Mouse (Mus musculus) thymus, postnatal 0 days (tissue): Measurements from ENCODE around the gene Cpped1. TPM values are rescaled to one million over a fixed set of nuclear protein-coding genes. Genes with fewer than 3 reads are reported as not detected.

Experiments
- DNase-seq: peaks from one replicate; pipeline ENCODE4 v3.0.0-alpha.2; 2015; ENCODE audit warnings: low spot score
- polyA plus RNA-seq: library from polyadenylated mRNA; unstranded; fragments of >200 nt; fragmentation: Nextera tagmentation; extraction: Ambion mirVana; gene quantifications from 2 replicates; pipeline ENCODE4 v1.2.1, GENCODE M21; 2015

The Cpped1 gene
- polyA plus RNA-seq, 1 experiment from 2014 or later: 10.7 TPM

- DNase-seq: no peak
Observed at GRCm38 (mm10) chr16:11845309-11845708, 63.9 kb downstream of the Cpped1 start.

- DNase-seq: no peak
Observed at GRCm38 (mm10) chr16:11843441-11843840, 65.8 kb downstream of the Cpped1 start.

GRCm38 (mm10) chr16:11833474-11833873 is 75.8 kb downstream of the Cpped1 start:
- no peak for DNase-seq

DNA sequence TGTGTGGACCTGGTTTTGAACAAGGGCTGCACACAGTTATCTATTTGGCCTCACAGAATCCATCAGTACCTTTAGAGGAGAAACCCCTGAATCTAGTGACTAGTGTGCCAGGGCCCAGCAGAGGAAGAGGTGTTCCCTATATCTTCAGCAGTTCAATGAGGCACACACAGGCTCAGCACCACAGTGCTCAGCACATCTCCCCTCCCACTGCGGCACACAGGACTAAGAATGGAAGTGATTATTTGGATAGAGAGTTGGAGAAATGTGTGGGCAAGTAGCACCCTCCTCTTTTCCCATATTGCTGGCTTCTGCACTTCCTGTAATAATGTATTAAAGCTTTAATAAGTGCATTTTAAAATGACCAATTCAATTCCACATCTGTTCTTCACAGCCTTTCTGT is 80.4 kb downstream of the Cpped1 start:
- DNase-seq: no peak

GRCm38 (mm10) chr16:11824833-11825232 is 84.4 kb downstream of the Cpped1 start:
- no peak for DNase-seq

GRCm38 (mm10) chr16:11824385-11824784 is 84.9 kb downstream of the Cpped1 start:
- no peak for DNase-seq

- no peak for DNase-seq
Observed at GRCm38 (mm10) chr16:11820791-11821190, 88.5 kb downstream of the Cpped1 start.

DNA sequence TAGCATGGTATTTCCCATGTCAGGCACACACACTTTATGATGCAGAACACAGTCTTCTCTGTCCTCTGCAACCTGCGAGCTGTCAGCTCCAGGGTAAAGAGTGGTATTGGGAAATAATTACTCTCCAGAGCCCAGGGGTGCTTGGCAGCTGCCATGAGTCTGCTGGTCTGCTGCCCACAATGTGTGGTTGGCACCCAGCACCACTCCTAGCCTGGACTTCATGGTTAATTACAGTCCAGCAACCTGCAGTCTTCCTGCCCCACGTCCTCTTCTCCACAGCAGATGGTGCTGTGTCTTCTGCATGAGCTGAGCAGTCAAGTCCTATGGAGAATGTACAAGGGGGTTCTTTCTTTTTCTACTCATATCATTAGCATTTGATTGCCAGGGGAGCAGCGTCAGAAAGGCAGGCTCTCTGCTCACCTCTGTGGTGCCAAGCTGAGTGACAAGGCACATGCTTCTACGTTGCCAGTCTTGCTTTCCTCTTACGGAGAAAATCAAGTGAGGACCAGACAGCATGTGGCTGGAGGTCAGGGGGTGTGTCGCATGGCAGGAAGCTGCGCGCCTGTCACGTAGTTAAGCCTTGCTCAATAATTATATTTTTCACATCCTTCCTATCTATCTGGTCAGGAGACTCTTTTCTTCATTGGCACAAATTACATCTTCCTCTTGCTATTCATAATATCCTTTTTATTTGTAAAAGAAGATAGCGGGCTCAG is 94.2 kb downstream of the Cpped1 start:
- no peak for DNase-seq

DNA sequence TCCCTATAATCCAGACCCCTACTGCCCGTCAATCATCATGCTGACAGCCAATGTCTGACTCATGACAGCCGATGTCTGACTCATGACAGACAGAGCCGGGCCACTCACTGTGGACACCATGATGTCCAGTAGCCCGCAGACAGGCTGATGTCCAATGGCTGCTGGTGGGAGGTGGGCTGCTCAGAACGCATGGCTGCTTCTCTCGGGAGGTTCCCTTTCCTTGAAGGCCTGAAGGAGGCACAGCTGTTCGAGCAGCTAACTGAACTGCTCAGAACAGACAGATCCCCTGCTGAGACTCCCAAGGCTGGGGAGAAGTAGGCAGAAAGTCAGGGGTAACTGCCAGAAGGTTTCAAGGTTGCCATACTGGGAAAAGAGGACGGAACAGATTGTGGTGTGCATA is 97.1 kb downstream of the Cpped1 start:
- no peak for DNase-seq

DNA sequence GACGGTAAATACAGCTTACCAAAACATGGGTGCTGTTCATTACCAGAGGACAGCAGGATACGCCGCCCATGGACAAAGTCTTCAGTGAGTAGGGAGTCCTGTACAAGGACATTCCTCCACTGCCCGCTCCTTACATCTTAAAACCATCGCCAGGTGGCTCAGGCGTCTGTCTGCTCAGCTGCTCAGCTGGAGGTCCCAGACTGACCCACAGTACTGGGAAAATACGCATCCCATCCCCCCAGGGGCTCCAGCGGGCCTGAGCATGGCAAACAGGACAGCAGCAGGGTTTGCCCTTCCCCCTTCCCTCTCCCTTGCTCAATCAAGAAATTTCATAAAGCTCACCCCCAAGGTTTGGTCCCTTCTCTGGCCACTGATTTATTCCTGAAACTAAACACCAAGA is 99.6 kb downstream of the Cpped1 start:
- DNase-seq: no peak

- DNase-seq: no peak
Observed at GRCm38 (mm10) chr16:11801960-11802539, 107.2 kb downstream of the Cpped1 start.

GRCm38 (mm10) chr16:11795758-11796460 is 113.3 kb downstream of the Cpped1 start:
- DNase-seq: no peak

GRCm38 (mm10) chr16:11794628-11795027 is 114.6 kb downstream of the Cpped1 start:
- DNase-seq: no peak

DNA sequence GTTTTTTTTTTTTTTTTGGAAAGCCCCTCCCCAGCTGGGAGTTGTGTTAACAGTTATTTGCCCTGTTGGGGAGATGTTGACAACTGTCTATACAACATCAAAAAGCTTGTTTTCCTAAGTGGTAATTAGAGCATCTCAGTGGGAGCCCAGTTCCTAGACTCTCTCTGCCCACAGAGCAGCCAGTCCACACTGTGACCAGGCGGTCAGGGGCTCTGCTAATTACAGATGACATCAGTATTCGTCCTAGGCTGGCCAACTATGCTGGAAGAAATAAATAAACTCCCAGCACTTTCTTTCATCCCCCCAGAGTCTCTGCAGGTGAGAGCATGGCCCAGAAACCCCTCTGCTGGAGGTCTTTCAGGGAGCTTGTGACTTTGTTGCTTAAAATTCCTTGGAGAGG is 115.9 kb downstream of the Cpped1 start:
- DNase-seq: no peak

- DNase-seq: no peak
Observed at GRCm38 (mm10) chr16:11790476-11790875, 118.8 kb downstream of the Cpped1 start.

GRCm38 (mm10) chr16:11785806-11786205 is 123.4 kb downstream of the Cpped1 start:
- DNase-seq: no peak

- DNase-seq: no peak
Observed at GRCm38 (mm10) chr16:11784354-11784753, 124.9 kb downstream of the Cpped1 start.

DNA sequence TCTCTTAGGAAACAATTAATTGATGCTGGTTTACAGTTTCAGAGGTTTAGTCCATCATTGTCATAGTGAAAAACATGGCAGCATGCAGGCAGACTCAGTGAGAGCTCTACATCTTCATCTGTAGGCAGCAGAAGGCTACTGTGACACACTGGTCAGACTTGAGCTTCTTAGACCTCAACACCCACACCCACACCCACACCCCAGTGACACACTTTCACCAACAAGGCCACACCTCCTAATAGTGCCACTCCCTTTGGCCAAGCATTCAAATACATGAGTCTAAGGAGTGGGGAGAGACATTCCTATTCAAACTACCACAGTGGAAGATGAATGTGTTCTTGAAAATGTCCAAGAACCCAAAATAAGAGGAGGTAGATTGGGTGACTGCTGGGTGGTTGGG is 125.9 kb downstream of the Cpped1 start:
- DNase-seq: no peak

GRCm38 (mm10) chr16:11782082-11782481 is 127.2 kb downstream of the Cpped1 start:
- no peak for DNase-seq

DNA sequence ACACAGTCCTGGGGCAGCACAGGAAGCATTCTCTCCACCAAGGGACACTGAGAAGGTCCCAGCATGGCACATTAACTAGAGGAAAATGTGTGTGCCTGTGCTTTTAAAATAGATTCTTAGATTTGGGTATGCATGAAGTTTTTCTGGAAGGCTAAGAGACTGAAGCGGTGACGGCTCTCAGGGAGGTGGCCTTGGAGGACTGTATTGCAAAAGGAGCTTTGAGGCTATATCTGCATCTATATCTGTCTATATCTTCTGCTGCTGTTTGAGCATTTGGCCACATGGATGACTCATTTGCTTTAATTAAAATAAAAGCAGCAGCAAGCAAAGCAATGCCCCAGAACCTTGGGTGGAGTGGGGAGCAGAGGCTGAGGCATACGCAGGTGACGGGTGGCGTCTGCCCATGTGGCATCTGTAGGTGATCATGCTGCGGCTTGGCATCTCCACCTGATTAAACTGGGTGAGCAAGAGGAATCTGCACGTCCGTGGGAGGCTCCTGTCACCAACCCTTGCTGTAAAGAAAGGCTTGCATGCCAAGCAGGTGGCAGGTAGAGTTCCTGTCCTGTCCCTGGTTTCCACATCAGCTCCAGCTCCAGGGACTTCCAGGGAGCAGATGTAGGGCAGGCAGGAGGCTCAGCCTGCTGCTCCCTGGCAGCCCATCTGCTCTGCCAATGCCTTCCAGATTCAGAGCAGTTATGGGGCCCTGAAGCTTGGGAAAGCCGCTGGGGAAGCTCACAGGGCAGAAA is 130.4 kb downstream of the Cpped1 start:
- no peak for DNase-seq

GRCm38 (mm10) chr16:11778191-11778590 is 131.1 kb downstream of the Cpped1 start:
- no peak for DNase-seq

DNA sequence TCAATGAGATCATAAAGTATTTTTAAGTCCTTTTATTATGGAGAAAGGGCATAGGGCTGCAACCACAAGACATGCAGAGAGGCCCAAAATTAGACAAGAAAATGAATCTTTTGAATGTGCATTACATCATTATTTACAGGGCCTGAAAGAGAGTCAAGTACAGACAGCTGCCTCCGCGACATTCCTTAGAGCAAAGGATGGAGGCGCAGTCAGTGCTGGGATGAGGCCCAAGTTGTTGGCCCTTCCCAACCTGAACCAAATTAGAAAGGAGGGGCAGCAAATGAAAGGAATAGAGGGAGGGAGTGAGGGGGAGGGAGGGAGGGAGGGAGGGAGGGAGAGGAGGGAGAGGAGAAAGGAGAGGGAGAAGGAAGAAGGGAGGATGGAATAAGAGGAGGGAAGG is 132.7 kb downstream of the Cpped1 start:
- DNase-seq: no peak
